Mouse (Mus musculus): ENCODE measurements around the gene Nrxn3. TPM values are rescaled to one million over a fixed set of nuclear protein-coding genes. Genes with fewer than 3 reads are reported as not detected.
A peak's percentile ranks its signal among the peaks of the same experiment; 100 is the strongest.

Nrxn3 gene
- polyA plus RNA-seq, 1 experiment from 2014 or later: 6.9 TPM

DNA sequence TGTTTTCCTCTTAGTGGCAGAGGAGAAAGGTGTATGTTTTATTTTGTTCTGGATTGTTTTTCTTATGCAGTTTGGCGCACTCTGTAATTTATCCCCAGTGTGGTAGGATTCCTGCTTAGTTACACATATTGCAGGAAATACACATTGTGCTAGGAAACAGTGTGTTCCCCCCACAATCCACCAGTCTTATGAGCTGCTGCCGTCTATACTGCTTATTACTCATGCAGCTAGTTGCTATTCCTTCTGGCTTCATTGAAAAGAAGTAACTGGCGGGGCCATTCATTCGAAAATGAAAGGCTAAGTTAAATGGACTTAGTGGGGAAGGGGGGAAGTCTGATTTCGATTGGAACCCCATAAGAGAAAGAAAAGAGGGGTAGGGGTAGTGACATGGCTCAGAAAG, 1339.5 kb downstream of the Nrxn3 start:
- Histone ChIP-seq H3K4me3 (no peak overlapping the region), H3K36me3 (replicated peaks) (no peaks in the 10 kb centered on the region), H3K27me3 (ENCODE audit: poor library complexity, severe bottlenecking) (no peaks in the 10 kb centered on the region), H3K9me3 (no peaks in the 10 kb centered on the region), H3K27ac (no peak overlapping the region), H3K4me1 (peaks cover 12% of the 10 kb centered on the region)
- WGBS: 59% methylated on average over 5 of the region's 5 CpGs
- DNase-seq (ENCODE audit: extremely low spot score, low spot score): no peak

DNA sequence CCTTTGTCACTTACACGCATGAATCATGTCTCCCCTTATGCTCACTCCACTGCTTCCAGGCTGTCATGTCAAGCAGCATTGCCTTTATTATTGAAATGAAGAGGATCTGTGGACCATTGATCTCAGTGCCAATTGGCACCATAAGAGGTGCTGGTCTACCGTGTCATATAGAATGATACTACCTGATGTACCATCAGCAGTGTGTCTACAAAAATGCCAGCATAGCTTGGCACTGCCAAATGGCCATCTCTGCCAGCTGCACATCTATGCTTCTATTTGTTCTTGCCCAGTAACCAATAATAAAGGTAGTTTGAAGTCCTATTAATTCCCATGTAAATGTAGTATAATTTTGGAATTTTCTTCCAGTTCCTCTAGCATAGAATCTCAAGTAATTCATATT, 1340.8 kb downstream of the Nrxn3 start:
- no peak overlapping the region for H3K4me3 ChIP-seq
- no peaks in the 10 kb centered on the region for H3K36me3 ChIP-seq (replicated peaks)
- peaks cover 12% of the 10 kb centered on the region for H3K4me1 ChIP-seq
- WGBS: 88% methylated on average over 2 of the region's 2 CpGs
- H3K9me3 ChIP-seq: no peaks in the 10 kb centered on the region
- DNase-seq (ENCODE audit: extremely low spot score, low spot score): no peak
- H3K27me3 ChIP-seq (ENCODE audit: poor library complexity, severe bottlenecking): no peaks in the 10 kb centered on the region
- no peak overlapping the region for H3K27ac ChIP-seq

DNA sequence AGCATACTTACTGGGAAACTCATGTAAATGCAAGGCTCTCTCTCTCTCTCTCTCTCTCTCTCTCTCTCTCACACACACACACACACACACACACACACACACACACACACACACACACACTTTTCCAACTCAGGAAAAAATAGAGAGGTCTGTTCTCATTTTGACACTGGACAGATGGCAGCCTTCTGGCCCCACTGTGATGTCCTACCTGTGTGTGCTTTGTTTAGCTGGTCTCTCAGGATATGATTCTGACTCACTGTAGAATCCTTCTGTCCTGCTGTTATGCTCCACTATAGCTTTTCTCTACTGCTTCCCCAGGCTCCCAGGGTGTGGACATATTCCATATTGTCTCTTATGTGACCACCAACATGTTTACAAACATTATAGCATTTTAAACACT, 1363.2 kb downstream of the Nrxn3 start:
- Histone ChIP-seq H3K9me3 (no peaks in the 10 kb centered on the region), H3K4me1 (no peaks in the 10 kb centered on the region), H3K27me3 (ENCODE audit: poor library complexity, severe bottlenecking) (no peaks in the 10 kb centered on the region), H3K4me3 (no peak overlapping the region), H3K36me3 (replicated peaks) (no peaks in the 10 kb centered on the region), H3K27ac (no peak overlapping the region)
- DNase-seq (ENCODE audit: extremely low spot score, low spot score): no peak

DNA sequence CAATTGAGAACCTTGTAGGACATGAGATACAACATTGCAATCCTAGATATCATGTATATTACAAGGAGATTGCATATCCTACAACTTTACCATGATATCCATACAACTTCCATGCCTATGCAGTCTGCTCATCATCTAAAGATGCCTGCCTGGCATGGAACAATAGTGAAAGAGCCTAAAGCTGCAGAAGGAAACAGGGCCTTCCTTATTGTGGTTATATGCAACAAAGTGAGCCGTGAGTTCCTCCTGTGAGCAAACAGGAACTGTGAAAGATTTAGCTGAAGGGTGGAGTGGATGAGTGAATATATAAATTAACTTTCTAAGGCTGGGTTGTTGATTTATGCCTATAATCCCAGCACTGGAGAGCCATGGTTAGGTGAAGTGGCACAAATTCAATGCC, 1373.1 kb downstream of the Nrxn3 start:
- no peak for DNase-seq (ENCODE audit: extremely low spot score, low spot score)
- no peaks in the 10 kb centered on the region for H3K4me1 ChIP-seq
- no peak overlapping the region for H3K4me3 ChIP-seq
- no peaks in the 10 kb centered on the region for H3K36me3 ChIP-seq (replicated peaks)
- no peaks in the 10 kb centered on the region for H3K9me3 ChIP-seq
- H3K27me3 ChIP-seq (ENCODE audit: poor library complexity, severe bottlenecking): no peaks in the 10 kb centered on the region
- WGBS: 82% methylated on average over 1 of the region's 1 CpGs
- H3K27ac ChIP-seq: no peak overlapping the region

DNA sequence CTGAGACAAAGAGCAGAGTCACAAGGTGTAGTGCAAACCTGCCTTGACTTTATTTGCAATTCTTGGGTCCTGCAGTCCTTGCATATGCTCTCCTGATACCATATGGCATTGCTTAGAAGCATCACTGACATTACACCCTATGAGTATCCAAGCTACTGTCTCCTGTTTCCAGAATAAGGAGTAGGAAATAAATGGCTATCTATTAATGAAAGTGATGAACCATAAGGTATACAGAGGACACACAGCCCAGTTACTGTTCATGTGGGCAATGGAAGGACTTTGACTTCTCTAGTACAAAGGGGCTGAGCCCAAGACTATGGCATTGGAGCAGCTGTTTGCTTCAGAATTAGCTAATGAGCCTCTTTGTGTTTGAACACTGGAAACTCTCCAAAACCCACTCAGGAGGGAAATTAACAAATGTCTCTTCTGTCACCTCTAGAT, 1390.7 kb downstream of the Nrxn3 start:
- Histone ChIP-seq H3K4me1 (no peaks in the 10 kb centered on the region), H3K27me3 (ENCODE audit: poor library complexity, severe bottlenecking) (no peaks in the 10 kb centered on the region), H3K9me3 (no peaks in the 10 kb centered on the region), H3K4me3 (no peak overlapping the region), H3K27ac (no peak overlapping the region), H3K36me3 (replicated peaks) (no peaks in the 10 kb centered on the region)
- DNase-seq (ENCODE audit: extremely low spot score, low spot score): no peak

DNA sequence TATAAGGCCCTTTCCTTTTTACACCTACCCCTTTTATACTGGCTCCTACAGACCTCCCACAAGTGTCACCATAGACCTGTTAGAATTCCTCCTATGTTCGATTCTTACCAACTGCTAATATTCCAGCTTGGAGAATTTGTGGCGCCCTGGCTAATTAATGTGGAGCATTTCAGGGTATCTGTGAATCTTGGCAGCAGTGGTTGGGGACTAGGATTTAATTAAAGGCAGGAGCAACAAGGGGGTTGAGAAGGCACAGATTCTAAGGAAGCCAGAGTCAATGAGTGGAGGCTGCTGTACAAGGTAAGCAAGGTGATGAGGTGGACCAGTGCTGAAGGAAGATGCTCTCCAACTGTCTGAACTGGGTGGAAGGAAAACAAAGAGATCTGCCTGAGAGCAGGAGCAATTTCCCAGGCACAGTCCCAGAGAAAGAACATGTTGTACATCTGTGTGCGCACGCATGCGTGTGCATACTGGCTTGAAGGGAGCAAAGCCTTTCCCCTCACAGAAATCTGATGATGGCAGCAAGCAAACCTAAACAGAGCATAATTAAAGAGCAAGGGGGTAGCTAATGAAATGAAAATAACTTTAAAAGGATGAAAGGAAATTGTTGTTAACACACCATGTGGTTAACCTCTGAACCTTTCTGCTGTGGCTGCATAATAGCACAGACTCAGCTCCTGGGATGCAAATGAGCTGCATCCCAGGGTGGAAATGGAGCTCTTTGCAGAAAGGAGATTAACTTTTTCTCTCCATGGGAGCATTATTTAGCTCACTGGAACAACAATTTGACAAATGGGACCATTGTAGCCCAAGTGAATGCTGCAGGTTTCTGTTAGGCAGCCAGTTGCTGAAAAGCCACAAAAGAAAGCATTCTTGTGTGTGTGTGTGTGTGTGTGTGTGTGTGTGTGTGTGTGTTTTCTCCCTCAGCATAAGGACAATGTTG, 1409.5 kb downstream of the Nrxn3 start:
- Histone ChIP-seq H3K36me3 (replicated peaks) (no peaks in the 10 kb centered on the region), H3K9me3 (no peaks in the 10 kb centered on the region), H3K27me3 (ENCODE audit: poor library complexity, severe bottlenecking) (peaks cover 94% of the 10 kb centered on the region), H3K4me3 (no peak overlapping the region), H3K27ac (0 out of 2 replicates have a peak overlapping the region, but pooled peaks have one; percentile 8), H3K4me1 (peaks cover 22% of the 10 kb centered on the region)
- DNase-seq (ENCODE audit: extremely low spot score, low spot score): peak; percentile 73
- WGBS: 13% methylated on average over 5 of the region's 5 CpGs

DNA sequence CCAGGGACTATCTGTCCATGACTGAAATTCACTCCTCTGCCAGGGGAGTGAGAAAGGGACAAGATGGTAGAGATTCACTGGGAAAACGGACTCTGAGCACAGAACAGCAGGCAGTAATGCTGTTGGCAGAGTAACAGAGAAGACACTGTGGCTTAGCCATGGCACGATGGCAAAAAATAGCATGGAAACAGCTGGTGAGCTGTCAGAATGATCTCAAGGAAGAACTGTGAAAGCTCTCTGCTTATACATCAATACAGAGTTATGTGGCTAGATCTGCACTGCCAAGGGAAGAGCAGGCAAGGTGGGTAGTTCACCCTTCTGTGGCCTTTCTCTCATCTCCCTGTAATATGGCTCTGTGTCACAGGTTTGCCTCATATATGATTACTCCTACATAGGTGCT, 1419.3 kb downstream of the Nrxn3 start:
- H3K9me3 ChIP-seq: no peaks in the 10 kb centered on the region
- H3K4me1 ChIP-seq: 0 out of 2 replicates have a peak, but pooled peaks cover 4% of the 10 kb centered on the region
- 86% methylated on average over 2 of the region's 2 CpGs for WGBS
- DNase-seq (ENCODE audit: extremely low spot score, low spot score): no peak
- peaks cover 52% of the 10 kb centered on the region for H3K27me3 ChIP-seq (ENCODE audit: poor library complexity, severe bottlenecking)
- H3K36me3 ChIP-seq (replicated peaks): no peaks in the 10 kb centered on the region
- H3K4me3 ChIP-seq: no peak overlapping the region
- H3K27ac ChIP-seq: no peak overlapping the region

DNA sequence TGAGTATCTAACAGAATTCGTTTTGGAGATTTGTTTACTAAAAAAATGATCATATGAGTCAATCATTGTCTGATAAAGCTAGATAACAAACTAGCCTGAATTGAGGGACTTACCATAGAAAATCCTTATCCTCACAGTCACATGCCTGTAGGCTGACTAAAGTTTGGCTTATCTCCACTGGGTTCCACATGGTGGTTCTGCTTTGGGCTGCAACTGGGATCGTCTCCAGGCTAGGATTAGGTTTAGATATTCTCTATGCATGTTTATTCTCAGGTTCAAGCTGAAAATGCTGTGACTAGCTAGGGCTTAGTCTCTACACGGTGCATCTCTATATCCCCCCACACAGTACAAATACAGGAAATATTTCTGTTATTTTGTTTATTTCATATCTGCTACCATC, 1421.6 kb downstream of the Nrxn3 start:
- 88% methylated on average over 3 of the region's 3 CpGs for WGBS
- DNase-seq (ENCODE audit: extremely low spot score, low spot score): no peak
- Histone ChIP-seq H3K4me3 (no peak overlapping the region), H3K36me3 (replicated peaks) (no peaks in the 10 kb centered on the region), H3K4me1 (0 out of 2 replicates have a peak, but pooled peaks cover 4% of the 10 kb centered on the region), H3K27me3 (ENCODE audit: poor library complexity, severe bottlenecking) (peaks cover 30% of the 10 kb centered on the region), H3K9me3 (no peaks in the 10 kb centered on the region), H3K27ac (no peak overlapping the region)

DNA sequence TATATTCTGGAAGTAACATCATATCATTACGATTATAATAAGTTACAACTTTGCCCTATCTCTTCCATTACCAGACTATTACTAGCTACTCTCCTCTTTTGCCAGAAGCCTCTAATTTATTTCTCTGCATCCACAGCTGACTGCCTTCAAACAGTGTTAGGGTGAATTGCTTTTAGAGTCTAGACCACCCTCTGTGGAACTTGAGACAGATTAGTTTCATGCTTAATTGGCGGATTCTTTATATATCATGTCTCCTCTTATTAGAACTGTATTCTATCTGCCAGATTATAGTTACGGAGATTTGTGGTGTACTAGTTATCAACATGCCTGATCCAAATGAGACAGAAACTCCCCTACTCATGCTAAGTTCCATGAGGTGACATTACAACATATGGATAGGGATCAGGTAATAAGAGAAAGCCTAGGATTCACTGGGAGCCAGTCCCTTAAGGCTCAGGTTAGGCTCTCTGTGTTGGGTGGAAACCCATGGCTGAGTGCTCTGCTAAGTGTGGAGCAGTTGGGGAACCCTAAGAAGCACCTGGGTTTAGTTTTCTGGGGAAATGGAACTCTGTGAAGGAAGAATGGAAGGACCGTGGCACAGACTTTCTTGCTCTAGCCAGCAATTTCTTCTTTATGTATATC, 1435.6 kb downstream of the Nrxn3 start:
- DNase-seq (ENCODE audit: extremely low spot score, low spot score): no peak
- no peaks in the 10 kb centered on the region for H3K9me3 ChIP-seq
- no peaks in the 10 kb centered on the region for H3K27me3 ChIP-seq (ENCODE audit: poor library complexity, severe bottlenecking)
- H3K36me3 ChIP-seq (replicated peaks): no peaks in the 10 kb centered on the region
- H3K4me3 ChIP-seq: no peak overlapping the region
- no peak overlapping the region for H3K27ac ChIP-seq
- WGBS: 92% methylated on average over 4 of the region's 4 CpGs
- H3K4me1 ChIP-seq: no peaks in the 10 kb centered on the region

DNA sequence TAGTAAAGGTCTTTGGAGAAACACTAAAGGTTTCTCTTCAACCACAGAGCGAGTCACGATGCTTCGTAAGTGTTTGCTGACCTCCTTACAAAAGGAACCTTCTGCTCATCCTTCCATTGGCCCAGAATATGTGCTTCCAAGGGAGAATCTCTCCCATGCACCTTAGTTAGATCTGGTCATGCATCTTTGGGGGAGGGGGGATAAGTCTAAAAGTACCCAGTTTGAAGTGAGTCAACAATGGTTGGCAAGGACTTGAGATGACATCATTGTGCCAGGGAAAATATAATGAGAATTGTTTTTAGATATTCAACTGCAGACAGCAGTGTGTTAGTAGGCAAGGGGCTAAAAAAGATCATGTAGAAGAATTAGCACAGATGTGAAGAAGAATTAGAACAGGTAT, 1437.2 kb downstream of the Nrxn3 start:
- Histone ChIP-seq H3K36me3 (replicated peaks) (no peaks in the 10 kb centered on the region), H3K27me3 (ENCODE audit: poor library complexity, severe bottlenecking) (no peaks in the 10 kb centered on the region), H3K4me3 (no peak overlapping the region), H3K9me3 (no peaks in the 10 kb centered on the region), H3K27ac (no peak overlapping the region), H3K4me1 (no peaks in the 10 kb centered on the region)
- WGBS: 97% methylated on average over 3 of the region's 3 CpGs
- DNase-seq (ENCODE audit: extremely low spot score, low spot score): no peak

DNA sequence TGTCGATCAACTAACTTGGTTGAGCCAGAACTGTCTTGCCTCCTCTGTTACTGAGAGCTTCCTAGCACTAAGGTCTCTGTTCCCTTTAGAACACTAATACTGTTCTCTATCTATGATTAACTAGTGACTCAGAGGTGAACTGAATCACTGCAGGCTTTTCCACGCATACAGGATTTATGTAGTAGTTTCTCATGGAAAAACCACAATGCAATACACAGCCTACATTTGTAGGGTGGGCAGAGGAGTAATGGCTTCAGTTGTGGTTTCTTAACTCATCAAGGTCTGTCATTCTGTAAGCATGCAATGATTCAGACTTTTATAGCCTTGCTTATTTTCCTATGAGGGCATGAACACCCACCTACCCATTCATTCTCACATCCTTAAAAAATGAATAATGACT, 1443.4 kb downstream of the Nrxn3 start:
- Histone ChIP-seq H3K4me1 (no peaks in the 10 kb centered on the region), H3K36me3 (replicated peaks) (no peaks in the 10 kb centered on the region), H3K9me3 (no peaks in the 10 kb centered on the region), H3K27ac (no peak overlapping the region), H3K4me3 (no peak overlapping the region), H3K27me3 (ENCODE audit: poor library complexity, severe bottlenecking) (no peaks in the 10 kb centered on the region)
- WGBS: 89% methylated on average over 2 of the region's 2 CpGs
- DNase-seq (ENCODE audit: extremely low spot score, low spot score): no peak

DNA sequence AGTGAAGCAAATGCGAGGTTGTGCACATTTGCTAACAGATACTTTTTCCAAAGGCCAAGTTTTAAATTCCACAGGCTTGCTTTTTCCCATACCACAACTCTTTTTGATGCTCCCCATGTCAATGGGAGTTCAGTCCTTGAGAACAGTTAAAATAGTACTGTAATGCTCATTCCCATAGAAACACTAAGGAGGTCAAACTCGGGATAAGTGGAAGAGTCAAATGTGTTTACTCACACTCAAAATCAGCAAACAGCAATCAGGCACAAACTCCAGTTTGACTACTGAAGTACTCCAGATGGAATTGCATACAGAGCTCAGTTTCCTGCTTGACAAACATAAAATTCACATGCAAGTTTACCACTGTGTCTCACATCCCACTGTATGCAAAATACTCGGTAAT, 1458.9 kb downstream of the Nrxn3 start:
- H3K27me3 ChIP-seq (ENCODE audit: poor library complexity, severe bottlenecking): no peaks in the 10 kb centered on the region
- H3K27ac ChIP-seq: no peak overlapping the region
- no peaks in the 10 kb centered on the region for H3K4me1 ChIP-seq
- no peak for DNase-seq (ENCODE audit: extremely low spot score, low spot score)
- H3K36me3 ChIP-seq (replicated peaks): no peaks in the 10 kb centered on the region
- H3K4me3 ChIP-seq: no peak overlapping the region
- 94% methylated on average over 3 of the region's 3 CpGs for WGBS
- no peaks in the 10 kb centered on the region for H3K9me3 ChIP-seq

DNA sequence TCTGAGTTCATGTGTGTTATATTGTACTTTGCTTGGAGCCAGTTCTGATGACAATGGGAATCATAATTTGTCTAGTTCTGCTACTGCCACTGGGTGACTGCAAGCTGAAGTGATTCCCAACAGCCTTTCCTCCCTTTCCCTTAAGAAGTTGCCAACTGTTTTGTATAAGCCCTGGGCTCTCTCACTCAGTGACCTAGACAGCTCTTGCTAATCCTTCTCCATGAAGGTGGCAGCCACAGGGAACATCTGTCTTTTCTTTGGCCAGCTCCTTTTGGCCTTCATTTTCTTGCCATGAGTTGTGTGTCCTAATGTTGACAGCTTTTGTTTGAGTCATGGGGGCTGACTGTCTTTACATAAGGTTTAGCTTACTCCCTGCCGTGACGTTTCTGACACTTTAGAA, 1460.3 kb downstream of the Nrxn3 start:
- WGBS: 78% methylated on average over 2 of the region's 2 CpGs
- H3K27me3 ChIP-seq (ENCODE audit: poor library complexity, severe bottlenecking): no peaks in the 10 kb centered on the region
- no peak overlapping the region for H3K4me3 ChIP-seq
- DNase-seq (ENCODE audit: extremely low spot score, low spot score): no peak
- no peak overlapping the region for H3K27ac ChIP-seq
- no peaks in the 10 kb centered on the region for H3K4me1 ChIP-seq
- H3K36me3 ChIP-seq (replicated peaks): no peaks in the 10 kb centered on the region
- no peaks in the 10 kb centered on the region for H3K9me3 ChIP-seq

Data from forebrain, embryonic 10.5 days (tissue).